Mouse (Mus musculus) frontal cortex, postnatal 14 days (tissue): ENCODE measurements around the gene Pde4dip.

Experiments used
- DNase-seq, 2 experiments: peaks; one replicate each; pipeline ENCODE4 v3.0.0; 2022; ENCODE audit warnings: low spot score in 2 of 2

Gene Pde4dip

DNA sequence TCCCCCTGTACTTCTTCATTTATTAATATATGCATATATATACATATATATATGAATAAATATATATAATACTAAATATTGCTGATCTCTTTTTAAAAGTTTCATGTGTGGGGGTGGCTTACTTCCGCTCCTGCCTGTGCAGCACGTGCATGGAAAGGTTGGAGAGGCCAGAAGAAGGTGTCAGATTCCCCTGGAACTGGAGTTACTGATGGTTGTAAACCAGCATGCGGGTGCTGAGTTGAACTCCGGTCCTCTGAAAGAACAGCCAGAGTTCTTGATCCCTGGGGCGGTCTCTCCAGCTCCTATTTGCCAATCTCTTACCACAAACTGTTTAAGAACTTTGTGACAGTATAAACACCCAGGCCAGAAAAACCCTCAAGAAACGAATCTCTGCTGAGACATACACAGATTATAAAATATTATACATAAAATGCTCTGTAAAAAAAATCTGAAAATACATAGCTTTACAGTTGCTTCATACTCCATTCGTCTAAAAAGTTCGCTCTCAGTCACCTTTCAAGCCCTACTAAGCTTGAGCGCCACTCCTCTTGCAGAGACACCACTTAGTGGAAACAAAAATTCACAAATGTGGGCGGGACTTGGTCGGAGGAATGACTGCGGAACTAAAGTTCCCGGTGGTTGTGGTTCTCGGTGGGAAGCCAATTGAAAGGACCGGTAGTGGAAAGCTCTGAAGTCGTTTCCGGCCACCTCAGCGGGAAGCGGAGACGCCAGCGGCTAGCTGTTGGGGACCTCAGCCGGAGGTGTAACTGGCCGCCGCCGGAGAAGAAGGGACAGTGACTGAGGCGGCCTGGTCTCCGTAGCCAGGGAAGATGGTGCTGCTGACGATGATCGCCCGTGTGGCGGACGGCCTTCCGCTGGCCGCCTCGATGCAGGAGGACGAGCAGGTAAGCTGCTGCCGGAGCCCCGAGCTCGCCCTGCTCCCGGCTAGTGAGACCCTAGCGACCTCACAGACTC is 12.3 kb upstream of the Pde4dip start, which contains the start of gene Sec22b:
Gene Sec22b (plus strand): TSS at position 675 of the 975 bp plus-strand sequence.
- DNase-seq: peak; percentile 79 to 80

DNA sequence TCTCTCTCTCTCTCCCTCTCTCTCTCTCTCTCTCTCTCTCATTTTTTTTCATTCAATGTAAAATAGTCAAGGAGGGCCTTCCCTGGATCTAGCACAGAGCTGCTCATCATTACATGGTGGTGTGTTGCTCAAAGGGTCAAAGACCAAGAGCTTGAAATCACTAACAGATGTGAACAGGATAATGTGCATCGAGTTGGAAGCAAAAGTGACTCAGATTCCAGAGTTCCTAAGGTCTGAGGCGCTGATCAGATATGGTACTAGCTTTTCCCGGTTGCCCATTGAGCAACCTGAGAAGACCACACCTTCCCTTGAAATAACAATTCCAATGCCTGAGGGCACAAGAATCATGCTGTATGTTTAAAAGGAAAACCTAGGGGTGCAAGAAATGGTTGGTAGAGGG is 9.9 kb upstream of the Pde4dip start:
- DNase-seq: no peak

DNA sequence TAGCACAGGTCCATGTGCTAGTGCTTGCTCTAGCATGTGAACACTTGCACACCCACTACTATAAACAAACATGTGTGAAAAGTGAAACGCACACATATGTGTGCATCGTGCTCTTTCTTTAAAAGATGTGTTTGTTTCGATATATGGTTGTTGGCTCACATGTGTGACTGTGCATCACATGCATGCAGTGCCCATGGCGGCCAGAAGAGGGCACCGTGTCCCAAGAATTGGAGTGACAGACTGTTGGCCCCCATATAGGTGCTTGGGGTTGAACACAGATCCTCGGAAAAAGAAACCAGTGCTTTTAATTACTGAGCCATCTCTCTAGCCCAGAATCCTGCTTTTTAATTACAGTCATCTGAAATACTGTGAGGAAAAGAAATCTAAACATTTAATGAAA is 6.2 kb upstream of the Pde4dip start:
- DNase-seq: no peak

DNA sequence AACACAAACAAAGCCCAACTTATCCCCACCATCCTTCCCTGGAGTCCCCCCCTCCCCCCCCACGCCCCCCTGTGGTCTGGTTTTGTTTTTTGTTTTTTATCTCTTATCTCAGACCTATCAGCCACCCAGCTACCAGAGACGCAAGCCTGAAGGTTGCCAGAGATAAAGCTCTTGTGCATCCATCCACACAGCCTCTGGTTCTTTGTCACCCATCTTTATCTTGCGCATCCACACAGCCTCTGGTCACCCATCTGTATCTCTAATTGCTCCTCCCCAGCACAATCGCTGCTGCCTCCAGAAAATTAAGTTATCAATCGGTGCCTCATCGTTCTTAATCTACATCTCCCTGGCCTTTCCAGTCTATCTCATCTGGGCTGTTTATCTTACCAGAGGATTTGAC is 1.7 kb upstream of the Pde4dip start:
- DNase-seq: no peak

DNA sequence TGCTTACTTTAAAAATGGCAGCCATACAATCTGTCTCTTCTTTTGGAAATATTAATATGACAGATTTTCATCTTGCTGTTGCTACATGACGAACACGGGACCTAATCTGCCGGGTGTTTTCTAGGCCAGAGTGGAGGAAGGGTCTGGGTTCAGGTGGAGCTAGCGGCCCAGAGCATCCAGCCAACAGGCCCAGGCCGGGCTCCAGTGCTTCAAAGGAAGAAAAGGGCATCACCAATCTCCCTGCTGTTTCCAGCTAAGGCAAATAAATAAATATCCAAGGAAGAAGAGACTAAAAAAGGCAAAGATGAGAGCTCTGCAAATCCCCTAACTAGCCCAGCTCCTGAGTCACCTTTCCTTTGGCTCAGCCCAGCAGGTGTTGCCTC is 731 bp downstream of the Pde4dip start:
- DNase-seq: no peak

DNA sequence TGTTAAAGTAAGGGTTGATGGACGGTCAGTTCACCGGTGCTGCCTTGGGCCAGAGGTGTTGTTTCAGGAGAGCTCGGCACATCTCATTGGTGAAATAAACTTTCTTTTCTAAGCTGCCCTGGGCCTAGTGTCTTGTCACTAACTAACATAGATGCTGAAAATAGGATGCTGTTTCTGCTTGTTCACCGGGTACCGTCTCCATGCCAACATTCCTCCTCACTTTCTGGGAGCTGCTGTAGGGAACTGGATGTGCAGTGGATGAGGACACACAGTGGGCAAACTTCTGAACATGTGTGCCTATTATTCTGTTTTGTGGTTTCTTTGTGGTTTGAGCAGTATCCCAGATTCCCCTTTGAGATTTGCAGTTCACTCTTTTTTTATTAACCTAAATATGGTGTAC is 6.9 kb downstream of the Pde4dip start:
- no peak for DNase-seq

DNA sequence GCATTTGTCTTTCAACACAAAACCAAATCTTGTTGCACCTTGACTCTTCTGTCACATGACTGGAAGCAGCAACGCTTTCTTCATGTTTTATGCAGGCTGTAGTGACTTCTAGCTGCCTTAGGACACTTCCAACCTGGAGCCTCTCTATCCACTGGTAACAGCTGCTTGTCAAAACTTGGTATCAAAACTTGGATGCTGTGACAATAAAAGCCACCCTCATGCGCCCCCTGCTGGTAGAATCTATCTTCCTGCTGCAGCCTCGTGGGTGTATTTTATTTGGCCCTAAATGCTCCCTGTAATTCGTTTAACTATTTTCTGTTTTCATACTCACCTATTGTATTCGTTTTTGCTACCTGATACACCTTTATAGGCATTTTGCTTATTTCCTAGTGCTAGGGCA is 9.3 kb downstream of the Pde4dip start:
- DNase-seq: peak in 1 of 2 experiments; percentile 57

DNA sequence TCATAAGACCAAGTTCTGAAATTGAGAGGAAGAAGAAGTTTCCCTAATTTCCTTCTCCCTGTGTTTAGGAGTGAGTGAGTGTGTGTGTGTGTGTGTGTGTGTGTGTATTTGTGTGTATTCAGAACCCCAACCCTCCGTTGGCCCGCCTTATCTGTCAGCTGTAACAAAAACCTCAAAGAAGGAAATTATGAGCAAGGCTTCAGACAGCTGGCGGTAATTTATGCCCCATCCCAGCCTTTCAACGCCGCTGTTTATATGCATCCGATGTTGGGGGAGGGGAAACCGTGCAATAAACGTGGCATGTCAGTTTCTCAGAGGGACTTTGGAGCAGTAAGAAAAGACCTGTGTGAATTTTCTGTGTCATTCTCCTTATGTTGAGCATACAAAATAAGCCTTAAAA is 12.2 kb downstream of the Pde4dip start:
- no peak for DNase-seq

DNA sequence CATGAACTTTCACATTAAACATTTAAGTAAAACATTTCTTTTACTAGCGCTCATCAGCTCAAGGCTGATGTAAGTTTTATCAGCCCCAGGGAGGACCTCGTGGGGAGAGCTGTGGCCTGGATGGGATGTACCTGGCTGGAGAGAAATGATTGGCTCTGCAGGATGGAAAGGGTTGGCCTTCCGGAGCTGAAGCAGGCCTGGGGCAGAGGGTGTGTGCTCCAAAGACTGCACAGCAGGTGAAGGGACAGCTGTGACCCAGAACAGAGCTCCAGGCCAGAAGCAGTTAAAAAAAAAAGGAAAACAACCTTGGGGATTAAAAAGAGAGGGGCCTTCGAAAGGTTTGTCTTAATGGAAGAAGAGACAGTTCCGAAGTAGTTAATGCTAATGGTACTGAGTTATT is 13.7 kb downstream of the Pde4dip start:
- DNase-seq: no peak

DNA sequence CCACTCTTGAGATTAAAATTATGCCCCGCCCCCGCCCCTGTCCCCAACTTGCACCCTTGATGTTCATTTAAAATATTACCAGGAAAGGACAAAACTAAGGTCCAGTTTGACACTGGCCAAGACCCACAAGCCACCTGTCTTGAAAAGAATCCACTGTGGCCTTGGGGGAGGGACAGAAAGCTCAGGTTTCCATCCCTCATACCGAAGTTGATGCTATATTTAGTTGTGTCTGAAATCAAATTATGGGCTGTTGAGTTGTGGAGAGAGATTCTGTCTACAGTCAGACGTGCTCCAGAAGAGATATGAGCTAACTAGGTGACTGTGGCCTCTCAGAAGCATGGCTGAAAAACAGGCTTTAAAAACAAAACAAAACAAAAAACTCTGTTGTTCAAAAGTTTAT is 18.8 kb downstream of the Pde4dip start:
- DNase-seq: no peak

DNA sequence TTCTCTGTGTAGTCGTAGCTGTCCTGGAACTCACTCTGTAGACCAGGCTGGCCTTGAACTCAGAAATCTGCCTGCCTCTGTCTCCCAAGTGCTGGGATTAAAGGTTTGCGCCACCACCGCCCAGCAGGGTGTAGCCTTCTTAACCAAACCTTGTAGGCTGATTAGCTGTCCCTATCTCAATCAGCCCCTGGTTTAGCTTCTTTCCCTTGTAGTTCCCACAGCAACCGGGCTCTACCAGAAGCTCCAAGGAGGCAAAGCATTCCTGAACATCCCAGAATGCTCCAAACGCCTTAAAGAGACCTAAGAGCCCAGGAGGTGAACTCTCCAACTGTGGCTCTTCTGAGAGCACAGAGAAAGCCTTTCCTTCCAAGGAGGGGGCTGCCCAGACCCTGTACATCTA is 19.8 kb downstream of the Pde4dip start:
- DNase-seq: no peak

DNA sequence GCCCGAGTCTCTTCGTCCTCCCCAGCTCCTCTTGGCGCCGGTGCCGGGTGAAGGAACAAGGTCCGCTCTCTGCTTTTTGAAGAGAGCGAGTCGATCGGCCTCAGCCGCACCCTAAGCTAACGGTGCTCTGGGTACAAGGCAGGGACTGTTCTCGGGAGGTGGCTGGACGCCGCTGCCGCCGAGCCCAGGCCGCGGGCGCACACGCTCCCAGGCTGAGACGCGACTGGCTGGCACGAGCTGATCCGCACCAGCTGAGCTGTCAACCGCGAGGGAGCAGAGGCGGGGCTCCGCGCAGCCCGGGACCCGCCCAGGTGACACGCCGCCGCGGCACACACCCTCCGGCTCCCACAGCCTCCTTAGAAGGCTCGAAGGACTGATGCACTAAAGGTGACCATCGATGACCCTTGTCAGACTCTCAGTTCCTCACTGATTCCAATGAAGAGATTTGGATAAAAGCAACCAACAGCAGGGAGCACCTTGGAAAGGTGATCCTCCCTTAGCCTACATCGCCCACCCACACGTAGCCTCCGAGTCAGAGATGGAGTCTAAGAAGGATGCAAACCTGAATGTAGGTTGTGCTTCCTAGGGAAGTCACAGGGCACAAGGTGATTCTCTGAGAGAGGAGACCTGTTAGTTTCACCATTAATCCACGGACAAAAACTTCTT is 20.4 kb downstream of the Pde4dip start:
- peak; percentile 64 to 66 for DNase-seq

DNA sequence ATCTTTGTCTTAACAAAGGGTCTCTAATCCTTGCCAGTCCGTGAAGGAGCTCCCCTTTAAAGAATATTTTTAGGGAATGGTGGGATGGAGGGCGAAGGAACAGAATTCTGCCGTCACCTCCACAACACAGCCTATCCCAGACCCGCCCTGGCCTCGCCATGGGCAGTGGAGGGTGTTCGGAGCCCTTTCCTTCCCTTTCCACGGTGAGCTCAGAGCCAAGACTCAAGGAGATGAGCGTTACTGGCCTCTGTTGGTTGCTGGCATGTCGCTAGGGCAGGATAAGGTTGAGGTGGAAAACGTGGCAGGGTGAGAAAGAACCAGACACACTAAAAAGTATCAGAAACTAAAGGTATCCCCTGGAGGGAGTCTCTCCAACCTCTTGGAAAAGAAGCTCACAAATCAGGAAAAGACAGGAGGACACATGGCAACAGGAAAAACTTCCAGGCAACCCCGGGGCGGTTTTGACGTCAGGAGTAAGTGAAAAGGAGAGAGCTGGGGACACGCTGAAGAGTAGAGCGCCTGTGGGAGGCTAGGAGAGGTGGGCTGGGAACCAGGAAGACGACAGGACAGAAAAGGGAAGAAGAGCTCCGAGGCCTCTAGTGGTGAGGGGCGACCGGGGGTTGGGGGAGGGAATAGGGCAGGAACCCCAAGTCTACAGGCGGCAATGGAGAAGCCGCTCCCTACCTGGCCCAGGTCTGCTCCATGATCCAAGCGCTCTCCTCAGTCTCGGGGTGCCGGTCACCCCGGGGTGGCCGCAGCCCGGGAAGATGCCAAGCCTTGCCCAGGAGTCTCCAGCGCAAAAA is 21.1 kb downstream of the Pde4dip start:
- no peak for DNase-seq

DNA sequence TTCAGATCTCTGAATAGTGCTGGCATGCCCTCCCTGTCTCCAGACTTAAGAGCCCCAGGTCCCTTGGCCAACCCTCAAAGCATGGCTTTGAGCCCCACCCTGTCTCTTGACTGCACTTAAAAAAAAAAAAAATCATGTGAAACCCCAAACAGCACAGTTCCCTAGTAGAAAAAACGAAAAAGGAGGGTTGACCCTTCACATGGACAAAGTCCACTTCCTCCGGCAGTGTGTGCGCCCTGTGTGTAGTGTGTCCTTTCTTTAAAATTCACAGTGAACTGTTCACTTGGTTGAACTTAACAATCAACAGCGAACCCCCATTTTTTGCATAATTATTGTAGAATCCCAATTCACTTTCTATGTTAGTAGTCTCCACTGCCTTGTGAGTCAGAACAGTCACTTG is 21.8 kb downstream of the Pde4dip start:
- DNase-seq: no peak

DNA sequence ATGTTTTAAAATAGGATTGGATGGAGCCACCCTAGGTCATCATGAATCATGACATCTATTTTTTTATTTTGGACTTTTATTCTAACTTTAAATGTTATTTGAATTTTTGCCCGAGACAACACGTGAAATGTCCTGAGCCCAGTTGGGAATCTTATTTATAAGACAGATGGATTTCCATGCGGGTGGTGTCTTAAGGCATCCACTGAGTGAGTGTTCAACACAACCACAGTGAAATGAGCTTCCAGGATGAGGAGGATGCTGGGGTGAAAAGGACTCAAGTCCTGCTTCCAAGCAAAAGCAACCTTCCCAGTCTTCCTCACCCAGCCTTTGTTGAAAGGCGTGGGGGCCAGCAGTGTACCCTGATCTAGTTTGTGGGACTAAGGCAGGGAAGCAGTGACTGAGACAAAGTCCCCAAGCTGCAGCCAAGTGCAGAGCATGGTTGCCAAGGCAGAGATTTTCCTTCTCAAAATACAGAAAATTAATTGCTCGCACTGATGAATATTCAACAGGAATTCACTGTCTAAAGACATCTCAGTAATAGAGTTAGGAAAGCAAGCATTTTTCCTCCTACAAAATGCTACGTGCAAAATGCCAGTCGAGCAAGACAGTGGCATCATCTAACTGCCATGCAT is 27.6 kb downstream of the Pde4dip start:
- no peak for DNase-seq

DNA sequence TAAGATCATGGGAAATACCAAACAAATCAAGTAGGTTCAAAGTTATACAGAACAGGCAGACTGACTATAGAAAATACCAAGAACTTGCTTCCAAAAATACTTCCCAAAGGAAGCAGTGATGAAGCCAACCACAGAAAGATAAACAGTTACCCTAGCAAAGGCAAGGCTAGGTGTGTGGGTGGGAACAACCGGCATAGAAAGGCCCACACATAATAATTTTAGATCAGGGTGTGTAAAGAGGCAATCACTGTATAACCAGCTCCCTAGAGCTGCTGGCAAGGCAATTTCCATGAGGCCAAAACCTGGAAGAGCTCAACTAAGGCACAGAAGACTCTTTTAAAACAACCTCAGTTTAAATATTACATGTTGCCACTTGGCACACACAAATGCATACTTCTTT is 29.1 kb downstream of the Pde4dip start:
- no peak for DNase-seq

DNA sequence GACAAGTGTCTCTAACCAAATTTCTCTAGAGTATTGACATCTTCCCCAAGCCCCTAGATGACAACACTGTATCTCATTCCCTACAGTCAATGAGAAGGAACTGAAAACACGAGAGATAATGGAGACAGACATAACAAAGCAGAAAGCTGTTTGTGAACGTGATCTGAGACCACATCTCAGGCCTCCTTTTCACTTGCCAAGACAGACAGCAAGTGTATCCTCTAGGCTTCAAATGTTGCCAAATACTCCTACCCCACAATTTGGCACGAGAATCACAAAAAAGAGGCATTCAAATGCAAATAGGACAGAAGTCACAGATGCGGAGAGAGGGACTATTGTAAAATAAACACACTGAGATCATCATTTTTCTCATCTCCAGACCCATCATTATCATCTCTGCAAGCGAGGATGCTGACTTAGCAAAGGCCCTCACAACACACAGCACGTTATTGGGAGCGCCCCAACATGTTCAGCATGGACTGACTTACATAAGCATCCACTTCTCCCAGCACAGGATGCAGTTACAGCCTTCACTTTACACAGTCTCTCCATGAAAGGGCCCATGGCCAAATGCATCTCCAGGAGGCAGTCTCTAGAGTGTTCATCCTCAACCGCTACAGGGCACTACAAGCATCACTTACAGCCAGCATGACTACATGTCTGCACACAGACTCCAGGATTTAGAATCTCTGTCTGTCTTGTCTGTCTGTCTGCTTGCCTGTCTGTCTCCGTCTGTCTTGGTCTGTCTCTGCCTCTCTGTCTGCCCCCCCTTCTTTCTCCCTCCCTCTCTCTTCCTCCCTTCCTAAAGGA is 33.7 kb downstream of the Pde4dip start:
- peak in 1 of 2 experiments; percentile 28 for DNase-seq

DNA sequence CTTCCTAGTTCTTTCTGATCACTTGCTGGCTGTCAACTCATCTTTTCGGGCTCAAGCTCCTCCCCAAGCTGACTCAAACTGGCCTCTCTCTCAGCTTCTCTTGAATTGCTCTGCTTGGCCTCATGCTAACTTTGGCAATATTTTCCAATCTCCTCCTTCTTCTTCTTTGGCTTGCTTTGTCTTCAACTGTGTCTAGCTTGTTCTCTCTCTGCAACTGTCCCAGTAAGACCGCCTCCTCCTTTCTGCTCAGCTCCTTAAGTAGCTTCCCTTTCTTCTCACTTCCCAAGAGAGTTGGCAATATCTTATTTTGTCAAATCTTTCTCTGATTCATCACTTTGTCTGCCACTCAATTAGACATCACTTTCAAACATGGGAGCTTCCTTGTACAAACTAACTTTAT is 36.7 kb downstream of the Pde4dip start:
- DNase-seq: no peak

DNA sequence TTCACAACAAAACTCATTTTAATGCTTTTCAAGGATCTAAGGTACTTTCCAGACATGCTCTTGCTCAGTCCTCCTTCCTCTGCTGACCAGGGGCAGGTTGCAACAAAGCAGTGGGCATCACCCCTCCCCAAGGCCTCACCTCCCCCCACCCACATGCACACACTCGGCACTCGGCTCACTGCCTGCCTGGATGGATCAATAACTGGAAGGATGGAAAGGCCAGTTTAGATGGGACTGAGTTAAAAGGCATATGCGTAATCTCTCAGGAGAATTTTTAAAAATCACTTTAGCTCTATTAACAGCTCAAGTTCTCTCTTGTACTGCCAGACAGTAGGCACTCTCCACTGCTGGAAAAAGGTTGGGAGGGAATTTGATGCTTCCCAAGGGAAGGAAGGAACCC is 40.9 kb downstream of the Pde4dip start:
- no peak for DNase-seq

DNA sequence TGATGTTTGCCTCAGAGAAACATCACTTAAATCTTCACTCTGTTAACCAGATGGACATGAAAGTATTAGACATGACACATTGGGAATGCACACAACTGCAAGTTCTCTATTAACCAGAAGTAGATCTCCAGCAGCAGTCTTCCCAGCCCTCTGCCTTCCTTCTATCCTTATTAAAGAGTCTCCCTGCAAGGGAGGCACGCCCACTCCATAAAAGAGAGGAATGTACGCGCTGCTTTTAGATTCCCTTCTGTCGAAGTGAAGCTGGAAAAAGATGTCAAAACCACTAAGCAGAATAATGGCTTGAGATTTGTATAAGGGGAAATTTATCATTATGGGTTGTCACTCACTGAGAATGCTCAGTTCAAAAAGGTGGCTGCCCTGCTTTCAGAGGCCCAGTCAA is 42.1 kb downstream of the Pde4dip start:
- no peak for DNase-seq

DNA sequence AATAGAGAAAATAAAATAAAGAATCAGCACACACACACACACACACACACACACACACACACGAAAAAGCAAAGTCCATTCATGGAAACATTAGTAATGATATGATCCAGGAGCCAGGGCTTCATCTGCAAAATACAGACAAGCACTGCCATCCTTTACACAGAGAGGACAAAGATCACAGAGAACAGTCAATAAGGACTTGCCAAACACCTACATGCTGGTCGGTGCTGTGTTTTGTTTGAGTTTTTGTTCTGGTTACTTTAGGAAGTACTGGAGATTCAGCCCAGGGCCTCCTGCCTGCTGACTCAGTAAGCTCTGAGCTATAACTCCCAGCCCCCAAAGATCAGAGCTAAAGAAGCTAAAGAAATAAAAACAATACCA is 43.7 kb downstream of the Pde4dip start:
- DNase-seq: no peak
